Mouse (Mus musculus): ENCODE measurements around the gene Zdhhc14. TPM values are rescaled to one million over a fixed set of nuclear protein-coding genes. Genes with fewer than 3 reads are reported as not detected.

Zdhhc14 gene
- polyA plus RNA-seq, 1 experiment from 2014 or later = 13.4 TPM

- 85% methylated on average over 2 of the region's 2 CpGs for WGBS
- Histone ChIP-seq H3K36me3 (no peaks in the 10 kb centered on the region), H3K27me3 (replicated peaks) (no peaks in the 10 kb centered on the region), H3K9me3 (replicated peaks) (no peaks in the 10 kb centered on the region), H3K4me2 (no peak overlapping the region), H3K9ac (replicated peaks) (no peak overlapping the region), H3K4me3 (replicated peaks) (no peak overlapping the region), H3K27ac (replicated peaks) (no peak overlapping the region), H3K4me1 (peaks cover 4% of the 10 kb centered on the region; the same call in 1 of the 2 replicates)
- no peak for ATAC-seq (ENCODE audit: low FRiP score)
Measured at GRCm38 (mm10) chr17:5542177-5542576, 49.8 kb downstream of the Zdhhc14 start.

- no peak for ATAC-seq (ENCODE audit: low FRiP score)
- WGBS = 72% methylated on average over 5 of the region's 5 CpGs
Measured at GRCm38 (mm10) chr17:5544065-5544464, 51.7 kb downstream of the Zdhhc14 start.

GRCm38 (mm10) chr17:5545065-5545464 is 52.7 kb downstream of the Zdhhc14 start:
- H3K36me3 ChIP-seq = no peaks in the 10 kb centered on the region
- no peak overlapping the region for H3K9ac ChIP-seq (replicated peaks)
- no peak for ATAC-seq (ENCODE audit: low FRiP score)
- no peak overlapping the region for H3K4me2 ChIP-seq
- H3K4me1 ChIP-seq = peaks cover 4% of the 10 kb centered on the region; the same call in 1 of the 2 replicates
- 96% methylated on average over 2 of the region's 2 CpGs for WGBS
- no peak overlapping the region for H3K4me3 ChIP-seq (replicated peaks)
- no peak overlapping the region for H3K27ac ChIP-seq (replicated peaks)
- H3K9me3 ChIP-seq (replicated peaks) = no peaks in the 10 kb centered on the region
- no peaks in the 10 kb centered on the region for H3K27me3 ChIP-seq (replicated peaks)

More at GRCm38 (mm10) chr17:5544065-5544464, 51.7 kb downstream of the Zdhhc14 start:
- Histone ChIP-seq H3K36me3 (no peaks in the 10 kb centered on the region), H3K4me3 (replicated peaks) (no peak overlapping the region), H3K27ac (replicated peaks) (no peak overlapping the region), H3K27me3 (replicated peaks) (no peaks in the 10 kb centered on the region), H3K4me1 (peaks cover 4% of the 10 kb centered on the region; the same call in 1 of the 2 replicates), H3K4me2 (no peak overlapping the region), H3K9me3 (replicated peaks) (no peaks in the 10 kb centered on the region), H3K9ac (replicated peaks) (no peak overlapping the region)

- Histone ChIP-seq H3K4me1 (peaks cover 4% of the 10 kb centered on the region; the same call in 1 of the 2 replicates), H3K9me3 (replicated peaks) (no peaks in the 10 kb centered on the region), H3K36me3 (no peaks in the 10 kb centered on the region), H3K4me3 (replicated peaks) (no peak overlapping the region), H3K27ac (replicated peaks) (no peak overlapping the region), H3K27me3 (replicated peaks) (no peaks in the 10 kb centered on the region), H3K9ac (replicated peaks) (no peak overlapping the region), H3K4me2 (no peak overlapping the region)
- 96% methylated on average over 2 of the region's 2 CpGs for WGBS
- no peak for ATAC-seq (ENCODE audit: low FRiP score)
Measured at GRCm38 (mm10) chr17:5548546-5548945, 56.2 kb downstream of the Zdhhc14 start.

- Histone ChIP-seq H3K27ac (replicated peaks) (no peak overlapping the region), H3K4me2 (no peak overlapping the region), H3K36me3 (no peaks in the 10 kb centered on the region), H3K9me3 (replicated peaks) (no peaks in the 10 kb centered on the region), H3K4me1 (no peaks in the 10 kb centered on the region), H3K27me3 (replicated peaks) (no peaks in the 10 kb centered on the region), H3K9ac (replicated peaks) (no peak overlapping the region), H3K4me3 (replicated peaks) (no peak overlapping the region)
- ATAC-seq (ENCODE audit: low FRiP score) = no peak
- 94% methylated on average over 6 of the region's 6 CpGs for WGBS
Measured at GRCm38 (mm10) chr17:5549460-5549859, 57.1 kb downstream of the Zdhhc14 start.

GRCm38 (mm10) chr17:5550444-5550843 is 58.1 kb downstream of the Zdhhc14 start:
- Histone ChIP-seq H3K9ac (replicated peaks) (no peak overlapping the region), H3K27ac (replicated peaks) (no peak overlapping the region), H3K4me2 (no peak overlapping the region), H3K27me3 (replicated peaks) (no peaks in the 10 kb centered on the region), H3K4me3 (replicated peaks) (no peak overlapping the region), H3K36me3 (no peaks in the 10 kb centered on the region), H3K4me1 (no peaks in the 10 kb centered on the region), H3K9me3 (replicated peaks) (no peaks in the 10 kb centered on the region)
- no peak for ATAC-seq (ENCODE audit: low FRiP score)
- WGBS = 90% methylated on average over 10 of the region's 10 CpGs

- ATAC-seq (ENCODE audit: low FRiP score) = no peak
- Histone ChIP-seq H3K36me3 (no peaks in the 10 kb centered on the region), H3K4me1 (no peaks in the 10 kb centered on the region), H3K9ac (replicated peaks) (no peak overlapping the region), H3K4me3 (replicated peaks) (no peak overlapping the region), H3K27ac (replicated peaks) (no peak overlapping the region), H3K4me2 (no peak overlapping the region), H3K27me3 (replicated peaks) (no peaks in the 10 kb centered on the region), H3K9me3 (replicated peaks) (no peaks in the 10 kb centered on the region)
- WGBS = 83% methylated on average over 3 of the region's 3 CpGs
Measured at GRCm38 (mm10) chr17:5551136-5551535, 58.8 kb downstream of the Zdhhc14 start.

GRCm38 (mm10) chr17:5552036-5552760 is 59.8 kb downstream of the Zdhhc14 start:
- no peaks in the 10 kb centered on the region for H3K27me3 ChIP-seq (replicated peaks)
- no peak overlapping the region for H3K27ac ChIP-seq (replicated peaks)
- H3K9me3 ChIP-seq (replicated peaks) = no peaks in the 10 kb centered on the region
- no peak overlapping the region for H3K4me2 ChIP-seq
- H3K9ac ChIP-seq (replicated peaks) = no peak overlapping the region
- no peaks in the 10 kb centered on the region for H3K36me3 ChIP-seq
- ATAC-seq (ENCODE audit: low FRiP score) = no peak
- WGBS = 76% methylated on average over 14 of the region's 14 CpGs
- H3K4me1 ChIP-seq = peaks cover 3% of the 10 kb centered on the region; the same call in 1 of the 2 replicates
- no peak overlapping the region for H3K4me3 ChIP-seq (replicated peaks)

GRCm38 (mm10) chr17:5553556-5553955 is 61.2 kb downstream of the Zdhhc14 start:
- WGBS = 80% methylated on average over 5 of the region's 5 CpGs
- no peak for ATAC-seq (ENCODE audit: low FRiP score)
- Histone ChIP-seq H3K4me2 (no peak overlapping the region), H3K9me3 (replicated peaks) (no peaks in the 10 kb centered on the region), H3K4me3 (replicated peaks) (no peak overlapping the region), H3K27me3 (replicated peaks) (no peaks in the 10 kb centered on the region), H3K4me1 (peaks cover 3% of the 10 kb centered on the region; the same call in 1 of the 2 replicates), H3K27ac (replicated peaks) (no peak overlapping the region), H3K36me3 (no peaks in the 10 kb centered on the region), H3K9ac (replicated peaks) (no peak overlapping the region)

GRCm38 (mm10) chr17:5554573-5554972 is 62.2 kb downstream of the Zdhhc14 start:
- WGBS = 96% methylated on average over 2 of the region's 2 CpGs
- peaks cover 3% of the 10 kb centered on the region; the same call in 1 of the 2 replicates for H3K4me1 ChIP-seq
- no peak overlapping the region for H3K27ac ChIP-seq (replicated peaks)
- H3K4me2 ChIP-seq = no peak overlapping the region
- no peaks in the 10 kb centered on the region for H3K36me3 ChIP-seq
- no peaks in the 10 kb centered on the region for H3K9me3 ChIP-seq (replicated peaks)
- ATAC-seq (ENCODE audit: low FRiP score) = no peak
- no peaks in the 10 kb centered on the region for H3K27me3 ChIP-seq (replicated peaks)
- no peak overlapping the region for H3K4me3 ChIP-seq (replicated peaks)
- H3K9ac ChIP-seq (replicated peaks) = no peak overlapping the region

GRCm38 (mm10) chr17:5556568-5556967 is 64.2 kb downstream of the Zdhhc14 start:
- Histone ChIP-seq H3K9me3 (replicated peaks) (no peaks in the 10 kb centered on the region), H3K4me3 (replicated peaks) (no peak overlapping the region), H3K27me3 (replicated peaks) (no peaks in the 10 kb centered on the region), H3K27ac (replicated peaks) (no peak overlapping the region), H3K9ac (replicated peaks) (no peak overlapping the region), H3K4me2 (no peak overlapping the region), H3K4me1 (peaks cover 3% of the 10 kb centered on the region; the same call in 1 of the 2 replicates), H3K36me3 (no peaks in the 10 kb centered on the region)
- no peak for ATAC-seq (ENCODE audit: low FRiP score)
- 73% methylated on average over 8 of the region's 8 CpGs for WGBS

- H3K9me3 ChIP-seq (replicated peaks) = no peaks in the 10 kb centered on the region
- peaks cover 3% of the 10 kb centered on the region; the same call in 1 of the 2 replicates for H3K4me1 ChIP-seq
Measured at GRCm38 (mm10) chr17:5560212-5560611, 67.9 kb downstream of the Zdhhc14 start.

More at GRCm38 (mm10) chr17:5560212-5560611, 67.9 kb downstream of the Zdhhc14 start:
- no peak overlapping the region for H3K9ac ChIP-seq (replicated peaks)
- no peaks in the 10 kb centered on the region for H3K36me3 ChIP-seq
- H3K27me3 ChIP-seq (replicated peaks) = no peaks in the 10 kb centered on the region
- H3K4me3 ChIP-seq (replicated peaks) = no peak overlapping the region
- H3K4me2 ChIP-seq = no peak overlapping the region
- no peak overlapping the region for H3K27ac ChIP-seq (replicated peaks)
- 94% methylated on average over 4 of the region's 4 CpGs for WGBS
- ATAC-seq (ENCODE audit: low FRiP score) = no peak
